Mouse (Mus musculus) right cerebral cortex, adult 18-20 months (tissue): ENCODE results near the gene Cenpf.

Source experiments
- DNase-seq: peaks from one replicate; pipeline ENCODE4 v3.0.0; 2022; ENCODE audit warnings: mixed read lengths

Gene Cenpf

GRCm38 (mm10) chr1:189687654-189688387 is at the start of gene Cenpf:
Cenpf (minus strand) TSS chr1:189688086.
- DNase-seq, result peak; percentile 99

GRCm38 (mm10) chr1:189732156-189732555 is 44.3 kb upstream of the Cenpf start:
- DNase-seq, result no peak

GRCm38 (mm10) chr1:189731697-189732096 is 43.8 kb upstream of the Cenpf start:
- DNase-seq, result no peak

GRCm38 (mm10) chr1:189729141-189729815 is 41.4 kb upstream of the Cenpf start:
- DNase-seq, result no peak

- no peak for DNase-seq
Observed at GRCm38 (mm10) chr1:189728784-189729115, 40.9 kb upstream of the Cenpf start.

- DNase-seq, result peak; percentile 33
Observed at GRCm38 (mm10) chr1:189727884-189728783, 40.2 kb upstream of the Cenpf start, which contains the start of gene Ptpn14. Ptpn14 (plus strand) TSS chr1:189728268.

- no peak for DNase-seq
Observed at GRCm38 (mm10) chr1:189727346-189727883, 39.5 kb upstream of the Cenpf start.

GRCm38 (mm10) chr1:189726121-189726520 is 38.2 kb upstream of the Cenpf start:
- DNase-seq, result no peak

- no peak for DNase-seq
Observed at GRCm38 (mm10) chr1:189718600-189718999, 30.7 kb upstream of the Cenpf start.

- no peak for DNase-seq
Observed at GRCm38 (mm10) chr1:189717546-189717945, 29.7 kb upstream of the Cenpf start.

- no peak for DNase-seq
Observed at GRCm38 (mm10) chr1:189715915-189716797, 28.3 kb upstream of the Cenpf start.

- DNase-seq, result no peak
Observed at GRCm38 (mm10) chr1:189709001-189709400, 21.1 kb upstream of the Cenpf start.

- no peak for DNase-seq
Observed at GRCm38 (mm10) chr1:189707419-189707818, 19.5 kb upstream of the Cenpf start.

GRCm38 (mm10) chr1:189707014-189707413 is 19.1 kb upstream of the Cenpf start:
- no peak for DNase-seq

GRCm38 (mm10) chr1:189706040-189706645 is 18.3 kb upstream of the Cenpf start:
- DNase-seq, result no peak

- DNase-seq, result no peak
Observed at GRCm38 (mm10) chr1:189703591-189703990, 15.7 kb upstream of the Cenpf start.

GRCm38 (mm10) chr1:189703156-189703555 is 15.3 kb upstream of the Cenpf start:
- no peak for DNase-seq

- peak; percentile 52 for DNase-seq
Observed at GRCm38 (mm10) chr1:189700990-189701389, 13.1 kb upstream of the Cenpf start.

GRCm38 (mm10) chr1:189700186-189700585 is 12.3 kb upstream of the Cenpf start:
- DNase-seq, result no peak

GRCm38 (mm10) chr1:189698416-189698815 is 10.5 kb upstream of the Cenpf start:
- DNase-seq, result no peak

- DNase-seq, result no peak
Observed at GRCm38 (mm10) chr1:189695321-189695720, 7.4 kb upstream of the Cenpf start.

- no peak for DNase-seq
Observed at GRCm38 (mm10) chr1:189694391-189694790, 6.5 kb upstream of the Cenpf start.
